In genomic region chr11:117574721-117575120, GRCm38 (mm10) we compare ENCODE assay signal across 10 mouse cellular contexts.
DNase-seq lines count a peak whose midpoint lies in the region; ATAC-seq lines count a peak whose summit lies in the region.
"Had no signal": no experiment of that assay in that cellular context is flagged by ENCODE, and none has a peak within 500 bp of the region (broad histone marks: within the 10 kb centered on the region; RNA-seq: fewer than 3 reads in every experiment).

No protein-coding gene starts in this region.

- no peaks in the 10 kb centered on the region for H3K36me3 ChIP-seq in kidney, embryonic 16.5 days (ENCODE audit: insufficient read depth, low read length)
- no peaks in the 10 kb centered on the region for H3K36me3 ChIP-seq in heart, embryonic 16.5 days (ENCODE audit: control insufficient read depth, insufficient read depth)
- no peaks in the 10 kb centered on the region for H3K36me3 ChIP-seq in forebrain, embryonic 12.5 days (replicated peaks)

- no peak overlapping the region for H3K27ac ChIP-seq in kidney, embryonic 16.5 days (ENCODE audit: low read length)
- H3K27ac ChIP-seq in heart, embryonic 16.5 days (ENCODE audit: low read length): peak overlapping the region; percentile 75
- no peak overlapping the region for H3K27ac ChIP-seq in forebrain, embryonic 12.5 days

- H3K9me3 ChIP-seq in kidney, embryonic 16.5 days (ENCODE audit: low read length): no peaks in the 10 kb centered on the region
- H3K9me3 ChIP-seq in heart, embryonic 16.5 days (replicated peaks; ENCODE audit: control insufficient read depth, low read length): no peaks in the 10 kb centered on the region
- H3K9me3 ChIP-seq in forebrain, embryonic 12.5 days: no peaks in the 10 kb centered on the region

- H3K4me2 ChIP-seq in kidney, embryonic 16.5 days (replicated peaks; ENCODE audit: low read depth, low read length): no peak overlapping the region
- no peak overlapping the region for H3K4me2 ChIP-seq in heart, embryonic 16.5 days (ENCODE audit: low read depth, low read length)
- no peak overlapping the region for H3K4me2 ChIP-seq in forebrain, embryonic 12.5 days

- H3K27me3 ChIP-seq in kidney, embryonic 16.5 days (ENCODE audit: insufficient read depth, low read length): no peaks in the 10 kb centered on the region
- no peaks in the 10 kb centered on the region for H3K27me3 ChIP-seq in heart, embryonic 16.5 days (ENCODE audit: control insufficient read depth, insufficient read depth, low read length)
- H3K27me3 ChIP-seq in forebrain, embryonic 12.5 days: no peaks in the 10 kb centered on the region
- H3K27me3 ChIP-seq: Patski had no signal

- H3K9ac ChIP-seq in kidney, embryonic 16.5 days (replicated peaks; ENCODE audit: low read length): no peak overlapping the region
- 0 out of 2 replicates have a peak overlapping the region, but pooled peaks have one; percentile 12 for H3K9ac ChIP-seq in heart, embryonic 16.5 days (ENCODE audit: low read length)
- H3K9ac ChIP-seq in forebrain, embryonic 12.5 days: no peak overlapping the region

- ATAC-seq in kidney, embryonic 16.5 days (ENCODE audit: low FRiP score, low TSS enrichment): no peak
- ATAC-seq in heart, embryonic 16.5 days (replicated peaks; ENCODE audit: extremely low read depth, insufficient read depth, low FRiP score): peak; percentile 65
- ATAC-seq in erythroblast, adult 5-6 weeks (replicated peaks; ENCODE audit: low FRiP score, poor library complexity, severe bottlenecking): no peak
- ATAC-seq in forebrain, embryonic 12.5 days (ENCODE audit: low FRiP score): no peak
- ATAC-seq in monocyte, adult 5-6 weeks (replicated peaks; ENCODE audit: insufficient number of reproducible peaks, low FRiP score, low TSS enrichment, poor library complexity, severe bottlenecking): no peak
- ATAC-seq: Patski had no signal

- H3K4me1 ChIP-seq in kidney, embryonic 16.5 days (ENCODE audit: insufficient read depth, low read length): peaks cover 10% of the 10 kb centered on the region; the same call in 1 of the 2 replicates
- peaks cover 14% of the 10 kb centered on the region for H3K4me1 ChIP-seq in heart, embryonic 16.5 days (ENCODE audit: control insufficient read depth, insufficient read depth, low read length)
- peaks cover 5% of the 10 kb centered on the region; the same call in 1 of the 2 replicates for H3K4me1 ChIP-seq in forebrain, embryonic 12.5 days

- WGBS in kidney, embryonic 16.5 days: 46% methylated on average over 3 of the region's 3 CpGs
- WGBS in heart, embryonic 16.5 days: 10% methylated on average over 3 of the region's 3 CpGs
- WGBS in forebrain, embryonic 12.5 days: 89% methylated on average over 3 of the region's 3 CpGs

- no peak overlapping the region for H3K4me3 ChIP-seq in kidney, embryonic 16.5 days (ENCODE audit: low read length)
- H3K4me3 ChIP-seq in heart, embryonic 16.5 days (ENCODE audit: low read length): no peak overlapping the region
- no peak overlapping the region for H3K4me3 ChIP-seq in forebrain, embryonic 12.5 days (replicated peaks)
- H3K4me3 ChIP-seq: myocyte had no signal

- peak; percentile 14 for DNase-seq in kidney, postnatal 14 days
- peak; percentile 68 to 74 for DNase-seq in cerebellum, postnatal 10 days
- peak; percentile 38 for DNase-seq in right cerebral cortex, postnatal 25 days

Comparison
In these comparisons a context has a peak if more than half of its experiments do, and no peak if none do; other contexts are left out.
1. DNase-seq: peak in every context shown above with its lines; median percentile 71 in cerebellum, postnatal 10 days; 38 in right cerebral cortex, postnatal 25 days; 14 in kidney, postnatal 14 days.